Mouse (Mus musculus) brain, embryonic 14.5 days (tissue): ENCODE data around the gene Sorl1.

Source experiments
- CTCF ChIP-seq: fragments of 200-500 bp; IDR thresholded peaks from 2 replicates; pipeline ENCODE4 v1.5.1; 2012; ENCODE audit warnings: inconsistent platforms, mild to moderate bottlenecking, moderate library complexity, borderline replicate concordance; ENCODE audit not compliant: insufficient read depth, insufficient read length; ENCODE audit errors: extremely low read depth
- POLR2A ChIP-seq: fragments of 200-500 bp; IDR thresholded peaks from 2 replicates; pipeline ENCODE4 v1.6.1; 2012; ENCODE audit warnings: mild to moderate bottlenecking, inconsistent platforms, borderline replicate concordance; ENCODE audit not compliant: poor library complexity, insufficient read depth, insufficient read length, severe bottlenecking; ENCODE audit errors: extremely low read depth

- TF ChIP-seq POLR2A (no peak), CTCF (no peak)
Measured at GRCm38 (mm10) chr9:42067950-42068349, 56.1 kb downstream of the Sorl1 start.
